Mouse (Mus musculus): ENCODE measurements around the gene Gtpbp3. TPM values are rescaled to one million over a fixed set of nuclear protein-coding genes. Genes with fewer than 3 reads are reported as not detected.

The Gtpbp3 gene
- polyA plus RNA-seq, 1 experiment from 2014 or later = 12.5 TPM

GRCm38 (mm10) chr8:71474785-71475701 is 12.9 kb upstream of the Gtpbp3 start:
- Histone ChIP-seq H3K4me2 (ENCODE audit: low read depth, low read length) (no peak overlapping the region), H3K9me3 (replicated peaks; ENCODE audit: control insufficient read depth, low read length) (no peaks in the 10 kb centered on the region), H3K4me1 (ENCODE audit: control insufficient read depth, insufficient read depth, low read length) (peaks cover 14% of the 10 kb centered on the region), H3K4me3 (ENCODE audit: low read length) (no peak overlapping the region), H3K27ac (ENCODE audit: low read length) (no peak overlapping the region), H3K27me3 (ENCODE audit: control insufficient read depth, insufficient read depth, low read length) (peaks cover 2% of the 10 kb centered on the region; the same call in 1 of the 2 replicates), H3K9ac (ENCODE audit: low read length) (no peak overlapping the region), H3K36me3 (ENCODE audit: control insufficient read depth, insufficient read depth) (peaks cover 4% of the 10 kb centered on the region)
- no peak for ATAC-seq (replicated peaks; ENCODE audit: extremely low read depth, insufficient read depth, low FRiP score)
- 91% methylated on average over 25 of the region's 25 CpGs for WGBS

- Histone ChIP-seq H3K27ac (ENCODE audit: low read length) (peak overlapping the region; percentile 82; the same call in 1 of the 2 replicates), H3K9me3 (replicated peaks; ENCODE audit: control insufficient read depth, low read length) (no peaks in the 10 kb centered on the region), H3K4me2 (ENCODE audit: low read depth, low read length) (peak overlapping the region; percentile 70), H3K4me1 (ENCODE audit: control insufficient read depth, insufficient read depth, low read length) (peaks cover 9% of the 10 kb centered on the region), H3K27me3 (ENCODE audit: control insufficient read depth, insufficient read depth, low read length) (peaks cover 2% of the 10 kb centered on the region; the same call in 1 of the 2 replicates), H3K36me3 (ENCODE audit: control insufficient read depth, insufficient read depth) (peaks cover 4% of the 10 kb centered on the region), H3K4me3 (ENCODE audit: low read length) (peak overlapping the region; percentile 62), H3K9ac (ENCODE audit: low read length) (peak overlapping the region; percentile 71)
- WGBS = 29% methylated on average over 4 of the region's 4 CpGs
- no peak for ATAC-seq (replicated peaks; ENCODE audit: extremely low read depth, insufficient read depth, low FRiP score)
Observed at GRCm38 (mm10) chr8:71475702-71476075, 12.2 kb upstream of the Gtpbp3 start.

DNA sequence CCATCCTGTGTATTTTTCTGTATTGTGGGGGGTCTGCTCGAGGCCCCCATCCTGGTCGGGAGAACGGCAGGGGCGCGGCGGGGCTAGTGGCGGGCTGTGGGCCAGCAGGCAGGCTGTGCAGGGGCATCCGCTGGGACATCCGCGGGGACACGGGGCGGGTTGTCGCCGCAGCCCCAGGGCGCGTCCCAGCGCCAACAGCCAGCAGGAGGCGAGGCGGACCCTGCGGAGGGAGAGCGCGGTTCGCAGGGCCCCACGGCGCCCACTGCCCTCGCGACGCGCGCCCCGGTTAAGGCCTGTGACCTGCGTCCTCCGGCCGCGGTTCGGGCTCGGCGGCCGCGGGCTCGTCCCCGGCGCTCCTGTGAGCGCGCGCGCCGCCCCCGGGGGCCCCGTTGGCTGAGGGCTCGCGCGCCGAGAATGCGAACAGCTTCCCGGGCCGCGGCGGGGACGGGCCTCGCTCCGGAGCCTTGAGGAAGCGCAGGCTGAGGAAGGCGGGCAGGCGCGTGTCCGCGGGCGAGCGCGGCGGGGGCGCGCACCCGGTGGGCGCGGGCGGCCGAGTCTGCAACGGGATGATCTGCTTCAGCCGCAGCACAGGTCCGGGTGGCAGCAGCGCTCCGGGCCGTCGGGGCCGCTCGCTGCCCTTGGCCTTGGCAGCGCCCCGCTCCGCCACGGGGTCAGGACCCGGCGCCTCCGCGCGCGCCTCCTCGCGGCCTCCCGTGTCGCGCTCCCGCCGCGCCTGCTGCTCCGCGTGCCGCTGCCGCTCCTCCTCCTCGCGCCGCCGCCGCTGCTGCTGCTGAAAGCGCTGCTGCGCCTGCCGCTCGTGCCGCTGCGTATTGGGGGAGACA is 11.6 kb upstream of the Gtpbp3 start:
- peaks cover 2% of the 10 kb centered on the region; the same call in 1 of the 2 replicates for H3K27me3 ChIP-seq (ENCODE audit: control insufficient read depth, insufficient read depth, low read length)
- ATAC-seq (replicated peaks; ENCODE audit: extremely low read depth, insufficient read depth, low FRiP score) = peak; percentile 75
- peak overlapping the region; percentile 82 for H3K27ac ChIP-seq (ENCODE audit: low read length)
- peak overlapping the region; percentile 62 for H3K4me3 ChIP-seq (ENCODE audit: low read length)
- peak overlapping the region; percentile 70 for H3K4me2 ChIP-seq (ENCODE audit: low read depth, low read length)
- no peaks in the 10 kb centered on the region for H3K9me3 ChIP-seq (replicated peaks; ENCODE audit: control insufficient read depth, low read length)
- peak overlapping the region; percentile 71 for H3K9ac ChIP-seq (ENCODE audit: low read length)
- H3K36me3 ChIP-seq (ENCODE audit: control insufficient read depth, insufficient read depth) = peaks cover 4% of the 10 kb centered on the region
- under 1% methylated on average over 117 of the region's 121 CpGs for WGBS
- peaks cover 9% of the 10 kb centered on the region for H3K4me1 ChIP-seq (ENCODE audit: control insufficient read depth, insufficient read depth, low read length)

DNA sequence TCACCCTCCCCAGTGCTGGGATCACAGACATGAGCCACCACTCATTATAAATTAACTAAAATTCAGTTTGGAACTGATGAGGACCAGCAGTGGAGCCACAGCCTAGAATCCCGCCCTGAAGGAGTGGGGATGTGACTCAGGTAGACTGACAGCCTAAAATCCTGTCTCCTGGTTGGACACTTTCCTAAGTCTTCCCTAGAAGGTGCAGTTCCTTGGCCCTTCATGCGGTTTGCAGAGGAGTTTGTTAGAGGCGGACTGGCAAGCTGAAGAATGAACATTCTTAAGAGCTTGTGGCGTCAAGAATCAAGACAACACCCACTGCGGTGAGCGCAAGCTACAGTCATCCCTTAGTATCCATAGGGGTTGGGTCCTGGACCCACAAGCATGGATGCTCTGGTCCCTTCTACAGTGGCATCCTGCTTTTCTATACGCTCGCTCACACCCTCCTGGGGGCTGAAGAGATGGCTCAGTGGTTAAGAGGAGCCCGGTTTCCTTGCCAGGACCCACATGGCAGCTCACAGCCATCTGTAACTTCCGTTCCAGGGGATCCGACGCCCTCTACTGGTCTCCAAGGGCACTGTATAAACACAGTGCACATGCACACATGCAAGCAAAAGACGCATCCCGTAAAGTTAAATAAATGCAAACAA is 10.6 kb upstream of the Gtpbp3 start:
- peaks cover 3% of the 10 kb centered on the region for H3K36me3 ChIP-seq (ENCODE audit: control insufficient read depth, insufficient read depth)
- H3K4me2 ChIP-seq (ENCODE audit: low read depth, low read length) = peak overlapping the region; percentile 70
- peak overlapping the region; percentile 62 for H3K4me3 ChIP-seq (ENCODE audit: low read length)
- 51% methylated on average over 14 of the region's 14 CpGs for WGBS
- no peaks in the 10 kb centered on the region for H3K9me3 ChIP-seq (replicated peaks; ENCODE audit: control insufficient read depth, low read length)
- peaks cover 9% of the 10 kb centered on the region for H3K4me1 ChIP-seq (ENCODE audit: control insufficient read depth, insufficient read depth, low read length)
- no peak for ATAC-seq (replicated peaks; ENCODE audit: extremely low read depth, insufficient read depth, low FRiP score)
- peaks cover 6% of the 10 kb centered on the region; the same call in 1 of the 2 replicates for H3K27me3 ChIP-seq (ENCODE audit: control insufficient read depth, insufficient read depth, low read length)
- H3K9ac ChIP-seq (ENCODE audit: low read length) = peak overlapping the region; percentile 71; the same call in 1 of the 2 replicates
- no peak overlapping the region for H3K27ac ChIP-seq (ENCODE audit: low read length)

GRCm38 (mm10) chr8:71478943-71479342 is 9.0 kb upstream of the Gtpbp3 start:
- no peak for ATAC-seq (replicated peaks; ENCODE audit: extremely low read depth, insufficient read depth, low FRiP score)
- Histone ChIP-seq H3K9me3 (replicated peaks; ENCODE audit: control insufficient read depth, low read length) (no peaks in the 10 kb centered on the region), H3K27ac (ENCODE audit: low read length) (no peak overlapping the region), H3K27me3 (ENCODE audit: control insufficient read depth, insufficient read depth, low read length) (peaks cover 6% of the 10 kb centered on the region; the same call in 1 of the 2 replicates), H3K4me2 (ENCODE audit: low read depth, low read length) (no peak overlapping the region), H3K36me3 (ENCODE audit: control insufficient read depth, insufficient read depth) (no peaks in the 10 kb centered on the region), H3K4me3 (ENCODE audit: low read length) (no peak overlapping the region), H3K4me1 (ENCODE audit: control insufficient read depth, insufficient read depth, low read length) (peaks cover 9% of the 10 kb centered on the region), H3K9ac (ENCODE audit: low read length) (no peak overlapping the region)
- WGBS = 86% methylated on average over 11 of the region's 11 CpGs

GRCm38 (mm10) chr8:71483932-71484331 is 4.0 kb upstream of the Gtpbp3 start:
- no peak overlapping the region for H3K9ac ChIP-seq (ENCODE audit: low read length)
- H3K4me2 ChIP-seq (ENCODE audit: low read depth, low read length) = no peak overlapping the region
- H3K27me3 ChIP-seq (ENCODE audit: control insufficient read depth, insufficient read depth, low read length) = peaks cover 5% of the 10 kb centered on the region; the same call in 1 of the 2 replicates
- no peak overlapping the region for H3K4me3 ChIP-seq (ENCODE audit: low read length)
- H3K36me3 ChIP-seq (ENCODE audit: control insufficient read depth, insufficient read depth) = no peaks in the 10 kb centered on the region
- ATAC-seq (replicated peaks; ENCODE audit: extremely low read depth, insufficient read depth, low FRiP score) = no peak
- peaks cover 6% of the 10 kb centered on the region for H3K4me1 ChIP-seq (ENCODE audit: control insufficient read depth, insufficient read depth, low read length)
- no peak overlapping the region for H3K27ac ChIP-seq (ENCODE audit: low read length)
- H3K9me3 ChIP-seq (replicated peaks; ENCODE audit: control insufficient read depth, low read length) = no peaks in the 10 kb centered on the region
- 48% methylated on average over 8 of the region's 8 CpGs for WGBS

DNA sequence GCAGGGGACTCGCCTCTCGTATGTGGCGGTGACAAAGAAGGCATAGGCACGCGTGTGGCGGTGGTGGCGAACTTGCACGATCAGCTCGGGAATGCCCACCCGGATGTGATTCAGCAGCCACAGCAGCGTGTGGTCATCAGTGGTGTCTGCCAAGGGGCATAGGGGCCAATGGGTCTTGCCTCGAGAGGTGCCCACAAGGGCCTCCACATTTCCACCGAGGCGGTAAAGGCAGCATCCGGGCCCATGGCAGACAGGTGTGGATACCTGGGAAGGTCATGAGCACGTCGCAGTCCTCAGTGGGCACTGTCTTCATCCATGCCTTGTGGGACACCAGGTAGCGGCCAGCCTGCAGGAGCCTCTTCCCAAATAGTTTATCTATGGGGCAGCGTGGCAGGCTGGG is 3.2 kb upstream of the Gtpbp3 start:
- ATAC-seq (replicated peaks; ENCODE audit: extremely low read depth, insufficient read depth, low FRiP score) = no peak

More for the DNA sequence above, 3.2 kb upstream of the Gtpbp3 start:
- Histone ChIP-seq H3K27ac (ENCODE audit: low read length) (no peak overlapping the region), H3K4me2 (ENCODE audit: low read depth, low read length) (peak overlapping the region; percentile 94), H3K9ac (ENCODE audit: low read length) (no peak overlapping the region), H3K36me3 (ENCODE audit: control insufficient read depth, insufficient read depth) (no peaks in the 10 kb centered on the region), H3K4me1 (ENCODE audit: control insufficient read depth, insufficient read depth, low read length) (peaks cover 13% of the 10 kb centered on the region), H3K27me3 (ENCODE audit: control insufficient read depth, insufficient read depth, low read length) (peaks cover 3% of the 10 kb centered on the region; the same call in 1 of the 2 replicates), H3K4me3 (ENCODE audit: low read length) (peak overlapping the region; percentile 85), H3K9me3 (replicated peaks; ENCODE audit: control insufficient read depth, low read length) (no peaks in the 10 kb centered on the region)
- 91% methylated on average over 19 of the region's 19 CpGs for WGBS
